In the genomic region with DNA sequence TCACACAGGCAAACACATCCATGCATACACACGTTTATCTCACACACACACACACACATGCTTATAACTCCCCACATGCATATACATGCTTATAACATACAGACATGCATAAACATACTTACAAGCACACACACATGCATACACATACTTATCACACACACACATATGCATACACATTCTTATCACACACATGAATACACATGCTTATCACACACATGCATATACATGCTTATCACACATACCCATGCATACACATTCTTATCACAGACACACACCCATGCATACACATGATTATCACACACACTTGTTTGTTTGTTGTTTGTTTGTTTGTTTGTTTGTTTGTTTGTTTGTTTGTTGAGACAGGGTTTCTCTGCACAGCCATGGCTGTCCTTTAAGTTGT, we compare ENCODE assay signal across 19 mouse cellular contexts. TPM values are rescaled to one million over a fixed set of nuclear protein-coding genes. Genes with fewer than 3 reads are reported as not detected.
DNase-seq lines count a peak whose midpoint lies in the region; ATAC-seq and TF ChIP-seq lines count a peak whose summit lies in the region.
"Had no signal": no experiment of that assay in that cellular context is flagged by ENCODE, and none has a peak within 500 bp of the region (broad histone marks: within the 10 kb centered on the region; RNA-seq: fewer than 3 reads in every experiment).

No protein-coding gene starts in this region.

- TF ChIP-seq EP300 in lung, postnatal 0 days (IDR thresholded peaks at IDR 0.05), result no peak
- TF ChIP-seq EP300 in liver, embryonic 14.5 days (IDR thresholded peaks at IDR 0.05; ENCODE audit: low read depth), result peak; percentile 94

- ATAC-seq in lung, postnatal 0 days, result peak; percentile 44
- ATAC-seq in liver, embryonic 14.5 days (ENCODE audit: insufficient read depth), result peak; percentile 62
- ATAC-seq in megakaryocyte progenitor cell, adult 5-6 weeks (replicated peaks; ENCODE audit: poor library complexity), result peak; percentile 33
- ATAC-seq in intestine, postnatal 0 days, result no peak
- ATAC-seq: activated CD4-positive, CD25-positive, alpha-beta regulatory T cell, adult 4 months; forebrain, embryonic 13.5 days; forebrain, postnatal 0 days; Patski had no signal

- no peak overlapping the region for H3K4me2 ChIP-seq in lung, postnatal 0 days (replicated peaks; ENCODE audit: low read depth, low read length)
- H3K4me2 ChIP-seq in liver, embryonic 14.5 days (ENCODE audit: low read depth), result no peak overlapping the region
- no peak overlapping the region for H3K4me2 ChIP-seq in intestine, postnatal 0 days (replicated peaks; ENCODE audit: low read depth)
- H3K4me2 ChIP-seq: forebrain, embryonic 13.5 days; heart, embryonic 12.5 days; hindbrain, embryonic 15.5 days had no signal

- no peaks in the 10 kb centered on the region for H3K9me3 ChIP-seq in lung, postnatal 0 days (ENCODE audit: low read length)
- peaks cover 6% of the 10 kb centered on the region for H3K9me3 ChIP-seq in liver, embryonic 14.5 days (ENCODE audit: control insufficient read depth, low read length)
- no peaks in the 10 kb centered on the region for H3K9me3 ChIP-seq in intestine, postnatal 0 days (ENCODE audit: control insufficient read depth)
- H3K9me3 ChIP-seq: heart, embryonic 12.5 days; hindbrain, embryonic 10.5 days; hindbrain, embryonic 15.5 days had no signal

- H3K9ac ChIP-seq in lung, postnatal 0 days (replicated peaks; ENCODE audit: low read depth), result no peak overlapping the region
- H3K9ac ChIP-seq in liver, embryonic 14.5 days (replicated peaks), result no peak overlapping the region
- H3K9ac ChIP-seq in intestine, postnatal 0 days (ENCODE audit: low read depth, low read length), result no peak overlapping the region
- H3K9ac ChIP-seq: forebrain, embryonic 13.5 days; forebrain, postnatal 0 days; heart, embryonic 12.5 days; hindbrain, embryonic 15.5 days had no signal

- no peaks in the 10 kb centered on the region for H3K27me3 ChIP-seq in lung, postnatal 0 days (replicated peaks; ENCODE audit: insufficient read depth, low read length)
- no peaks in the 10 kb centered on the region for H3K27me3 ChIP-seq in liver, embryonic 14.5 days (ENCODE audit: control insufficient read depth, insufficient read depth, low read length)
- H3K27me3 ChIP-seq in intestine, postnatal 0 days (replicated peaks; ENCODE audit: control insufficient read depth, insufficient read depth, low read length), result no peaks in the 10 kb centered on the region
- H3K27me3 ChIP-seq: forebrain, embryonic 13.5 days; hindbrain, embryonic 15.5 days; Patski had no signal

- H3K36me3 ChIP-seq in lung, postnatal 0 days (ENCODE audit: insufficient read depth, low read length), result no peaks in the 10 kb centered on the region
- H3K36me3 ChIP-seq in liver, embryonic 14.5 days (replicated peaks; ENCODE audit: control insufficient read depth, insufficient read depth, low read depth), result no peaks in the 10 kb centered on the region; the same call in 1 of the 2 replicates
- no peaks in the 10 kb centered on the region for H3K36me3 ChIP-seq in intestine, postnatal 0 days (ENCODE audit: control insufficient read depth, insufficient read depth)
- H3K36me3 ChIP-seq: heart, embryonic 12.5 days; hindbrain, embryonic 10.5 days; hindbrain, embryonic 15.5 days had no signal

- WGBS in lung, postnatal 0 days, result 87% methylated on average over 1 of the region's 1 CpGs
- WGBS in liver, embryonic 14.5 days (ENCODE audit: insufficient replicate concordance), result 83% methylated on average over 1 of the region's 1 CpGs
- 85% methylated on average over 1 of the region's 1 CpGs for WGBS in intestine, postnatal 0 days

- no peaks in the 10 kb centered on the region for H3K4me1 ChIP-seq in lung, postnatal 0 days (ENCODE audit: insufficient read depth, low read depth, low read length)
- H3K4me1 ChIP-seq in liver, embryonic 14.5 days (replicated peaks; ENCODE audit: control insufficient read depth in 2 of 2, insufficient read depth in 2 of 2, low read length in 1 of 2), result peaks cover 20 to 39% of the 10 kb centered on the region in 2 experiments
- no peaks in the 10 kb centered on the region for H3K4me1 ChIP-seq in intestine, postnatal 0 days (replicated peaks; ENCODE audit: control insufficient read depth, insufficient read depth, low read length)
- H3K4me1 ChIP-seq: forebrain, embryonic 13.5 days had no signal

- no peak for TF ChIP-seq CTCF in lung, postnatal 0 days (IDR thresholded peaks at IDR 0.05)
- TF ChIP-seq CTCF in liver, embryonic 14.5 days (IDR thresholded peaks at IDR 0.05; ENCODE audit: low read depth), result no peak
- no peak for TF ChIP-seq CTCF in intestine, postnatal 0 days (IDR thresholded peaks at IDR 0.05; ENCODE audit: low read depth)

- no peak for DNase-seq in lung, postnatal 0 days (ENCODE audit: low spot score)
- no peak for DNase-seq in lung, postnatal 4 days
- peak in 1 of 3 experiments; percentile 51 for DNase-seq in liver, embryonic 14.5 days (ENCODE audit: low read depth in 3 of 3, low spot score in 3 of 3)
- DNase-seq in layer of hippocampus, postnatal 25 days (ENCODE audit: extremely low spot score in 1 of 2, low spot score in 1 of 2), result no peak
- DNase-seq in kidney, postnatal 25 days, result no peak
- DNase-seq: adrenal gland, postnatal 25 days; cerebellum, adult 2 months; cerebellum, postnatal 10 days; forebrain, postnatal 0 days; gastrocnemius, postnatal 25 days had no signal

- no peak overlapping the region for H3K4me3 ChIP-seq in lung, postnatal 0 days (ENCODE audit: low read depth, low read length)
- no peak overlapping the region for H3K4me3 ChIP-seq in liver, embryonic 14.5 days (ENCODE audit: insufficient read depth in 1 of 2, low read depth in 2 of 2, low read length in 2 of 2)
- no peak overlapping the region for H3K4me3 ChIP-seq in intestine, postnatal 0 days (ENCODE audit: low read depth, low read length)
- H3K4me3 ChIP-seq: forebrain, embryonic 13.5 days; heart, embryonic 12.5 days; hindbrain, embryonic 10.5 days; hindbrain, embryonic 15.5 days had no signal

- H3K27ac ChIP-seq in lung, postnatal 0 days (ENCODE audit: low read length), result no peak overlapping the region
- peak overlapping the region; percentile 39 for H3K27ac ChIP-seq in liver, embryonic 14.5 days
- H3K27ac ChIP-seq in intestine, postnatal 0 days (ENCODE audit: low read depth, low read length), result no peak overlapping the region
- H3K27ac ChIP-seq: forebrain, embryonic 13.5 days; hindbrain, embryonic 10.5 days; hindbrain, embryonic 15.5 days had no signal

RNA-seq across cellular contexts. Expression of a gene that starts 40.1 kb away (rescaled TPM):
- 12.9 and 22.7 TPM in 2 replicates for polyA plus RNA-seq in lung, postnatal 0 days (2015; fragmentation: Nextera tagmentation; extraction: Ambion mirVana)
- 0.74 and 2.9 TPM in 2 replicates for polyA plus RNA-seq in liver, embryonic 14.5 days (2012; rRNA removed)
- 5.7 and 8.5 TPM in 2 replicates for polyA plus RNA-seq in liver, embryonic 14.5 days (2014; fragmentation: Nextera tagmentation; extraction: Ambion mirVana)
- 1.1 and 4.0 TPM in 2 replicates for total RNA-seq in megakaryocyte progenitor cell, adult 5-6 weeks (2015)
- total RNA-seq in megakaryocyte progenitor cell, adult 5-6 weeks (2017), result 1.2 and 1.6 TPM in 2 replicates
- 7.9 and 8.5 TPM in 2 replicates for polyA plus RNA-seq in intestine, postnatal 0 days (2015; fragmentation: Nextera tagmentation; extraction: Ambion mirVana)
- 10 to 100 TPM; 25.6 to 29.0 TPM for total RNA-seq in layer of hippocampus, postnatal 25 days (2021)
- polyA plus RNA-seq: C2C12 had no signal
